Mouse (Mus musculus) cerebellum, adult 8-10 months (tissue): Measurements from ENCODE around the gene Arpc2.

Experiments
- DNase-seq: peaks from one replicate; pipeline ENCODE4 v3.0.0; 2022

Gene Arpc2

DNA sequence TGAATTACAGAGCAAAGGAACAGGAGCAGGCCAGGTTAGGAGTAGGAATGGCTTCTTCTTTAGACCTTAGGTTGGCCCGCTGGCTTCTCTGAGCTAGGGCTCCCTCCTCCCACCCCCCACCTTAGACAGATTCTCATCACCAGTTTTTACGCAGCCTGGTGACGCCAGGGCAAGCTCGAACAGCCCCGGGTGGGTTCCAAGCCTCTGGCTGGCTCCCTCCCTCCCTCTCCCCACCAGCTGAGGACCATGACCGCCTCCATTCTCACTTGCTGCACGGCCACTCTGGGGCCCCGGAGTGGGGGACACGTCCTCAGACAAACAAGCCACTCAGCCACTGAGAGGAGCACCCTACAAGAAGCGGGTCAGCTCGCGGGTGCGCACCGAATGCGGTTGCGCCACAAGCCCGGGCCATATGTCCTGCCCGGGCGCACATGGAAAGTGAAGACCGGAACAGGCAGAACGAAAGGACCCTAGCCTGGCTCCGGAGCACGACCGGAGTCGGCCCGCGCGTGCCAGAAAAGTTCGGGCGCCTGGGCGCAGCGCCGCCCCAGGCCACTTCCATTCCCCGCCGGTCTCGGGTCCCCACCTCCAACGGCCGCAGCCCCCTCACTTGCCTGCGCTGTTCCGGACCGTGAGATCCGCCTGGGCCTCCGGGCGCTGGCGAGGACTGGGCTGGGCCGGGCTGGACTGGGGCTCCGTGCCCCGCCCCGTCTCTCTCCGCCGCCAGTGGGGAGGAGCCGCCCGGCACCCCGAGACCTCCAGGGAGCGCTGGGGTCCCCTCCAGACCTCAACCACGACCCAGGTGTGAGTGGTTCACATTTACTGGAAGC lies 67.8 kb downstream of the Arpc2 start:
- DNase-seq, result peak; percentile 62

GRCm38 (mm10) chr1:74304339-74304790 lies 68.5 kb downstream of the Arpc2 start:
- DNase-seq, result no peak

DNA sequence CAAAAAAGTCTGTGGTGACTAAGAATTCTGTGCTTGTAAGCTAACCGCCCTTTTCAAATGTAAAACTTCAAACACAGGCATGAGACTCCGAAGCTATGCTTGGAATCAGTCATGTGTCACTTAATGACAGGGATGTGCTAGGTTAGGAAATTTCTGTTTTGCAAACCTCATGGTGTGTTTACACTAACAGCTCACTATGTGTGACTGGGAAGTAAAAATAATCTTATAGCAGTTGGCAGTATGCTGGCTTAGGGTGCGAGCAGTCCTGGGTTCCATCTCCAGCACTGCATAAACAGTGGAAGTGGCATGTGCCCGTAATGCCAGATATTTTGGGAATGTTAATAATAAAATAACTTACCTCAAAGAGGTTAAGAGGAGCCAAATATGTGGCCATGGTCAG lies 69.1 kb downstream of the Arpc2 start:
- DNase-seq, result no peak

DNA sequence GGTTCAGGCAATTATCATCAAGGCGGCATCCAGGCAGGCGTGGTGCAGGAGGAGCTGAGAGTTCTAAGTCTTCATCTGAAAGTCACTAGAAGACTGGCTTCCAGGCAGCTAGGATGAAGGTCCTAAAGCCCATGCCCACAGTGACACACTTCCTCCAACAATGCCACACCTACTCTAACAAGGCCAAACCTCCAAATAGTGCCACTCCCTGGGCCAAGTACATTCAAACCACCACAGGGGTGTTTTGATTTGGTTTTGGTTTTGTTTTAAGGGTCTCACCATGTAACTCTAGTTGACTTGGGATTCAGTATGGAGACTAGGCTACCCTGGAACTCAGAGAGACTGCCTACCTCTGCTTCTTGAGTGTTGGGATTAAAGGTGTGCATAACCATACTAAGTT lies 69.6 kb downstream of the Arpc2 start, which contains the start of gene Tmbim1:
Gene Tmbim1 (minus strand): TSS at position 101 of the 400 bp plus-strand sequence.
- no peak for DNase-seq

DNA sequence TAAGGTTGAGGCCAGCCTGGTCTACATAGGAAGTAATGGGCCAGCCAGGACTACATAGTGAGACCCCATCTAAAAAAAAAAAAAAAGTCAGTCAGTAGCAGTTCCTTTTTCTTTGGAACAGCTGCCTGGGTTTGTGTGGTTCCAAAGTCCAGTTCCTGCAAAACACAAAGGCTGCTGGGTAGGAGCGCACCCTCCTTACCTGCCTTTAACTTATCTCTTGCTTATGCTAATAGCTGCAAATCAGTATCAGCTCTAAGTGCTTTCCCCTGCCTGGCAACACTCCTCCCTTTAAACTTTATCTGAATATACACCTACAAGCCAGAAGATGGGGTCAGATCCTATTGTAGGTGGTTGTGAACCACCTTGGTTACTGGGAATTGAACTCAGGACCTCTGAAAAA lies 71.3 kb downstream of the Arpc2 start:
- no peak for DNase-seq

GRCm38 (mm10) chr1:74308001-74308964 lies 72.4 kb downstream of the Arpc2 start:
- no peak for DNase-seq

GRCm38 (mm10) chr1:74309767-74310166 lies 73.9 kb downstream of the Arpc2 start:
- no peak for DNase-seq

- DNase-seq, result peak; percentile 72
These were observed 77.3 kb downstream of the Arpc2 start for GRCm38 (mm10) chr1:74313049-74313692.

DNA sequence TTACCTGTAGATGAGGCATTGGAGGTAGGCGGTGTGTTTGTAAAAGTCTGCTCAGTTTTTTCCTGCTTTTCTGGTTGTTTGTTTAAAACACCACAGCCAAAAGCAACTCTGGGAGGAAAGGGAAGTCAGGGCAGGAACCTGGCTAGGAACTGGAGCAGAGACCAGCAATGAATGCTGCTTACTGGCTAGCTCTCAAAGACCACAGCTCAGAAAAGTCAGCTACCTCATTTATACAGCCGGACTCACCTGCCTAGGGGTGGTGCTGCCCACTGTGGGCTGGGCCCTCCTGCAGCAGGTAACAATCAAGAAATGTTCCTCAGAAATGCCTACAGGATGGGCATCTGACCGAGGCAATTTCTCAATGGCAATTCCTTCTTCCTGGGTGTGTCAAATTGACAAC lies 78.9 kb downstream of the Arpc2 start:
- DNase-seq, result no peak

- no peak for DNase-seq
These were observed 80.4 kb downstream of the Arpc2 start for GRCm38 (mm10) chr1:74316114-74316827.
